Mouse (Mus musculus) liver, adult 2 months (tissue): ENCODE measurements around the gene Cnot3. TPM values are rescaled to one million over a fixed set of nuclear protein-coding genes. Genes with fewer than 3 reads are reported as not detected.

Experiments used
- DNase-seq: peaks from one replicate; pipeline ENCODE4 v3.0.0-alpha.2; 2011; ENCODE audit warnings: low read depth, low spot score; ENCODE audit errors: extremely low read depth
- H3K27ac ChIP-seq: fragments of 200-500 bp; replicated peaks from 2 replicates; pipeline ENCODE4 v1.5.1; 2012; ENCODE audit warnings: low read depth, mild to moderate bottlenecking, control low read depth, inconsistent platforms, low read length; ENCODE audit not compliant: insufficient read depth
- H3K27me3 ChIP-seq: fragments of 200-500 bp; 2 replicates; pipeline ENCODE4 v1.6.1; 2012; ENCODE audit warnings: mild to moderate bottlenecking, moderate library complexity, low read length, inconsistent platforms; ENCODE audit not compliant: control insufficient read depth, insufficient read depth
- H3K36me3 ChIP-seq: fragments of 200-500 bp; 2 replicates; pipeline ENCODE4 v1.6.1; 2012; ENCODE audit warnings: low read length, inconsistent platforms; ENCODE audit not compliant: control insufficient read depth, insufficient read depth
- H3K4me1 ChIP-seq: fragments of 200-500 bp; 2 replicates; pipeline ENCODE4 v1.6.1; 2011; ENCODE audit warnings: low read length; ENCODE audit not compliant: control insufficient read depth, insufficient read depth
- H3K4me3 ChIP-seq: fragments of 200-500 bp; 2 replicates; pipeline ENCODE4 v1.5.1; 2011; ENCODE audit warnings: low read depth, mild to moderate bottlenecking, control low read depth, low read length, moderate library complexity; ENCODE audit not compliant: insufficient read depth
- H3K79me2 ChIP-seq: fragments of 200-500 bp; 2 replicates; pipeline ENCODE4 v1.6.1; 2012; ENCODE audit warnings: inconsistent platforms, mild to moderate bottlenecking, low read length, moderate library complexity; ENCODE audit not compliant: control insufficient read depth, insufficient read depth
- H3K9ac ChIP-seq: fragments of 200-500 bp; 2 replicates; pipeline ENCODE4 v1.6.1; 2012; ENCODE audit warnings: low read depth, mild to moderate bottlenecking, control low read depth, inconsistent platforms, low read length
- CTCF ChIP-seq: fragments of 200-500 bp; IDR thresholded peaks from 2 replicates; pipeline ENCODE4 v1.5.1; 2011; ENCODE audit warnings: low read depth, low read length, control low read depth
- POLR2A ChIP-seq: fragments of 200-500 bp; IDR thresholded peaks from 2 replicates; pipeline ENCODE4 v1.6.1; 2011; ENCODE audit warnings: low read length, control low read depth; ENCODE audit not compliant: insufficient read depth; ENCODE audit errors: extremely low read depth
- WGBS: fragments of 180-500 bp; shearing (Covaris S2); methylation state at CpG from one replicate; pipeline ENCODE4 v1.1.7; 2018; 5-methylcytosine and 5-hydroxymethylcytosine counted together
- polyA plus RNA-seq: library from polyadenylated mRNA; depleted of rRNA; stranded (reverse); fragments of >200 nt; gene quantifications from 2 replicates; pipeline ENCODE4 v1.2.3, GENCODE M21; 2012; rRNA removed
- total RNA-seq: library from RNA; depleted of rRNA; stranded (reverse); fragments of >200 nt; gene quantifications from 2 replicates; pipeline ENCODE4 v1.2.3, GENCODE M21; 2014; rRNA removed

Gene Cnot3
- total and polyA plus RNA-seq, 2 experiments, result 4.2 to 29.3 TPM

- no peak for DNase-seq
- H3K79me2 ChIP-seq, result no peaks in the 10 kb centered on the region; the same call in 1 of the 2 replicates
- no peaks in the 10 kb centered on the region for H3K27me3 ChIP-seq
- TF ChIP-seq CTCF, result no peak
- no peak for TF ChIP-seq POLR2A
- no peak overlapping the region for H3K4me3 ChIP-seq
- no peak overlapping the region for H3K27ac ChIP-seq
- H3K4me1 ChIP-seq, result peaks cover 2% of the 10 kb centered on the region; the same call in 1 of the 2 replicates
- peaks cover 23% of the 10 kb centered on the region for H3K36me3 ChIP-seq
- no peak overlapping the region for H3K9ac ChIP-seq
- 80% methylated on average over 1 of the region's 1 CpGs for WGBS
Observed at GRCm38 (mm10) chr7:3709000-3709399, 63.9 kb downstream of the Cnot3 start.

Other genes starting within 250 kb of the Cnot3 start
- gene Cacng6, start 221.1 kb upstream of the Cnot3 start, total RNA-seq, result 0.18 TPM in 1 of 2 replicates, not detected in the other
- gene Cacng6, start 221.1 kb upstream of the Cnot3 start, polyA plus RNA-seq, result not detected in 2 replicates
- not detected in 2 replicates for gene Tarm1, start 142.6 kb upstream of the Cnot3 start, total RNA-seq
- gene Tarm1, start 142.6 kb upstream of the Cnot3 start, polyA plus RNA-seq, result not detected in 2 replicates
- gene Oscar, start 29.1 kb upstream of the Cnot3 start, total RNA-seq, result not detected in 2 replicates
- 0.05 TPM in 1 of 2 replicates, not detected in the other for gene Oscar, start 29.1 kb upstream of the Cnot3 start, polyA plus RNA-seq
- gene Ndufa3, start 27.9 kb upstream of the Cnot3 start, total RNA-seq, result 81.8 and 106 TPM in 2 replicates
- gene Ndufa3, start 27.9 kb upstream of the Cnot3 start, polyA plus RNA-seq, result 380 and 395 TPM in 2 replicates
- gene Tfpt, start 15.3 kb upstream of the Cnot3 start, total RNA-seq, result 4.3 and 4.8 TPM in 2 replicates
- gene Tfpt, start 15.3 kb upstream of the Cnot3 start, polyA plus RNA-seq, result 5.2 and 5.7 TPM in 2 replicates
- gene Prpf31, start 15.3 kb upstream of the Cnot3 start, total RNA-seq, result 7.9 and 9.3 TPM in 2 replicates
- 9.5 and 13.0 TPM in 2 replicates for gene Prpf31, start 15.3 kb upstream of the Cnot3 start, polyA plus RNA-seq
- 4.0 and 5.3 TPM in 2 replicates for gene Leng1, start 20.6 kb downstream of the Cnot3 start, total RNA-seq
- 3.1 and 3.6 TPM in 2 replicates for gene Leng1, start 20.6 kb downstream of the Cnot3 start, polyA plus RNA-seq
- gene Tmc4, start 32.3 kb downstream of the Cnot3 start, total RNA-seq, result 1.8 and 2.6 TPM in 2 replicates
- 3.9 and 8.2 TPM in 2 replicates for gene Tmc4, start 32.3 kb downstream of the Cnot3 start, polyA plus RNA-seq
- 33.7 and 37.3 TPM in 2 replicates for gene Tsen34, start 47.6 kb downstream of the Cnot3 start, total RNA-seq
- gene Tsen34, start 47.6 kb downstream of the Cnot3 start, polyA plus RNA-seq, result 52.7 and 53.6 TPM in 2 replicates
- gene Mboat7, start 48.3 kb downstream of the Cnot3 start, total RNA-seq, result 15.9 and 21.5 TPM in 2 replicates
- gene Mboat7, start 48.3 kb downstream of the Cnot3 start, polyA plus RNA-seq, result 49.3 and 58.3 TPM in 2 replicates
- 1,244 TPM in 2 replicates for gene Rps9, start 58.7 kb downstream of the Cnot3 start, total RNA-seq
- gene Rps9, start 58.7 kb downstream of the Cnot3 start, polyA plus RNA-seq, result 433 and 505 TPM in 2 replicates
- gene Pirb, start 75.1 kb downstream of the Cnot3 start, total RNA-seq, result 2.4 and 4.1 TPM in 2 replicates
- 1.6 and 5.1 TPM in 2 replicates for gene Pirb, start 75.1 kb downstream of the Cnot3 start, polyA plus RNA-seq
- gene Gm15448, start 180.4 kb downstream of the Cnot3 start, total RNA-seq, result 0.18 and 0.27 TPM in 2 replicates
- 0.04 and 0.16 TPM in 2 replicates for gene Gm15448, start 180.4 kb downstream of the Cnot3 start, polyA plus RNA-seq
- 2.7 and 4.0 TPM in 2 replicates for gene Pira2, start 199.8 kb downstream of the Cnot3 start, total RNA-seq
- gene Pira2, start 199.8 kb downstream of the Cnot3 start, polyA plus RNA-seq, result 0.50 and 1.3 TPM in 2 replicates